Mouse (Mus musculus) cerebellum, adult 8-10 months (tissue): ENCODE measurements around the gene Fam84a.
A peak's percentile ranks its signal among the peaks of the same experiment; 100 is the strongest.

Experiments used
- DNase-seq: peaks from one replicate; pipeline ENCODE4 v3.0.0; 2022

Gene Fam84a

DNA sequence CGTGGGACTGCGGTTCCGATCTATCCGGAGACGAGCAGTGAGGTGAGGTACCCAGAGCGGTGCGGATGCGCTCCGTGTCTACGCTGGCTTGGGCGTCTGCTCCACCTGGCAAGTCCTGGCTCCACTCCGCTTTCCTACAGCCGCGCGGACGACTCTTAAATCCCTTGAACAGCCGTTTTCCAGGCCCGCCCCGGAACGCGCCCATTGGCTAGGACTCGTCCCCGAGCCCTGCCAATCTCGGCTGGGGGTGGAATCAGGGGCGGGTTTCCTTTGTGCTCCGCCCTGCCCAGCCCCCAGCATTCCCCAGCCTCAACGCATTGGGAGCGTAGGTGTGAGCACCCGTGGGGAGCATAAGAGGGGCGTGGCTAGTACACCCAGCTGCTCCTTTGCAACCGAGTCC lies at the start of gene Fam84a:
Fam84a (minus strand) TSS at position 134 of the 400 bp plus-strand sequence.
- peak; percentile 72 for DNase-seq

- no peak for DNase-seq
Measured at GRCm38 (mm10) chr12:14195479-14195878, 43.6 kb upstream of the Fam84a start.

DNA sequence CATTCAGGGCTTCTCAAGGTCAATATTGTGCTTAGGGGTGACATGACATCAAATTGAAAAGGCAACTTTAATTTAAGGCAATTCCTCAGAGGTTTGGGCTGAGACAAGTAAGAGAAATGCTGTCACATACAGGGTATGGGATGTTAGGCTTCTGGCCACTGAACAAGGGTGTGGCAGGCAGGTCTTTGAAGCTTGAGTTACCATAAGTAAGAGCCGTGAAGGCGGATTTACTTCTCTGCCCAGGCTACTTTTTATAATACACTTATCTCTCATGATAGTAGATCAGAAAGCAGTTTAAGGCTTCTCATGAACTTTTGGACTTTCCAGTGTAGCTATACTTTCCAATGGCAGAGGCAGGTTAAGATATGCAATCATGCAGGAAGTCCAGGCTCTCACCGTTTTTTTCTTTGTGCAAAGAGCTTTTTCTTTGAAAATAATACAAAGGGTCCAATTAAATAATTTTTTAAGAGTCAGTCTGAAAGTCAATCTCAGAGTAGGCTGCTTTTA lies 34.9 kb upstream of the Fam84a start:
- no peak for DNase-seq

GRCm38 (mm10) chr12:14165713-14166112 lies 13.9 kb upstream of the Fam84a start:
- no peak for DNase-seq

DNA sequence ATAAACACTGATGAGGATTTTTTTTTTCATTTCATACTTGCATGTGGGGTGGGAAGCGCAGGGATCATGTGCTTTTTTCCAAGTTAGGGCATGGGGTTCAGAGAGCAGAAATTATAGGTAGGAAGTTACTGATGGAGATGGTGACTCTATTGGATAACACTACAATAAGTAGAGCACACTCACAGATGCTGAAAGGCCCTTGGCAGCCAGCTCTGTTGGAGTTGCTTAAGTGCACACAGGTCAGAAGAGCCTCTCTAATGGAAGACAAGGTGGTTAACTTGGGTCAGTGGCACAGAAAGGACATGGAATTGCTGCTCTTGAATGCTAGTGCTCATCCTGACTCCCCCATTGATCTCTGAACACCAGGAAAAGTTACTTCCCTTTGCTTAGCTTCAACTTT lies 13.1 kb upstream of the Fam84a start:
- no peak for DNase-seq

DNA sequence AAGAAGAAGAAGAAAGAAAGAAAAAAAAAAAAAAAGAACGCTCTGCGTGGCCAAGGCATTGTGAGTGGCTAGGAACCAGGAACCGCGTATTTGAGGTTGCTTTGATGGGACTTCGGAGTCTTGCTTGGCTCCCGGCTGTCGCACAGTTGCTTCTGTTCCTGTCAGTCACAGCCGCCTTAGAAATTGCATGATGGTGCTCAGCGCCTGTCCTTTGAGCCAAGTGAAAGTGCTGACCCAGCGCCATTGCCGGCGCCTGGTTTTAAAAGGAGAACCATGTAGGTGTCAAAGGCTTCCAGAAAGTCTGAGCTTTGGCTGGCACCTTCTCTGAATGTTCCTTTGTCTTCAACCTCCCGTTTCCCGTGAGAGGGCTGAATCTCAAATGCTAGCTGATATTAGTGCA lies 572 bp upstream of the Fam84a start:
- peak; percentile 14 for DNase-seq

DNA sequence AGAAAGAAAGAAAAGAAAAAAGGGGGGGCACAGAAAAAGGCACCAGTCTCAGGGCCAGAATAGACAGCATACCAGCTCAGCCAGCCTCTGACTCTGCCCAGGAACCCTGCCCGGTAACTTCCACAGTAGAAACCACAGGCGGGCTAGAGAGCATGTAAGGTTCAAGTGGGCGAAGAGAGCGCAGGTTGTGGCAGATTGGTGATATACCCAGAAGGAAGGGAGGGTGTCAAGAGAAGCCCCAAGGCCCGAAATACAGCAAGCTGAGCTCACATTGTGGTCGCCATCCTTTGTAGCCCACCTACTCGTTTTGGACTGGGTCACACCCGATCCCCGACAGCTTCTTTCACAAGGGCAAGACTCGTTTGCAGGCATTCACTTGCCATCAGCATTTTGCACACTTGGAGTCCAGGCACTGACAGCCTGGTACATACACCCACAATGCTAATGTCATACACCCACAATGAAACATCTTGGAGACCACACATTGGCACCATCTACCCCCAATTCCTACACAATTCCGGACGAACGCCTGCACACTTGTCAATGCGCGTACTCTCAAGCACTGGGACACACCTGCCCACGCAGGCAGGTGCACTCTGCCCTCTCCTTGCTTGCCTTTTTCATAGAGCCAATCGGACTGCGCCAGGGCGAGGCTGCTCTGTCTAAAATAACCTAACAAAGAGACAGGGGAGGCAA lies 770 bp downstream of the Fam84a start:
- DNase-seq = peak; percentile 12

GRCm38 (mm10) chr12:14150568-14150909 lies 1.3 kb downstream of the Fam84a start:
- peak; percentile 5 for DNase-seq

DNA sequence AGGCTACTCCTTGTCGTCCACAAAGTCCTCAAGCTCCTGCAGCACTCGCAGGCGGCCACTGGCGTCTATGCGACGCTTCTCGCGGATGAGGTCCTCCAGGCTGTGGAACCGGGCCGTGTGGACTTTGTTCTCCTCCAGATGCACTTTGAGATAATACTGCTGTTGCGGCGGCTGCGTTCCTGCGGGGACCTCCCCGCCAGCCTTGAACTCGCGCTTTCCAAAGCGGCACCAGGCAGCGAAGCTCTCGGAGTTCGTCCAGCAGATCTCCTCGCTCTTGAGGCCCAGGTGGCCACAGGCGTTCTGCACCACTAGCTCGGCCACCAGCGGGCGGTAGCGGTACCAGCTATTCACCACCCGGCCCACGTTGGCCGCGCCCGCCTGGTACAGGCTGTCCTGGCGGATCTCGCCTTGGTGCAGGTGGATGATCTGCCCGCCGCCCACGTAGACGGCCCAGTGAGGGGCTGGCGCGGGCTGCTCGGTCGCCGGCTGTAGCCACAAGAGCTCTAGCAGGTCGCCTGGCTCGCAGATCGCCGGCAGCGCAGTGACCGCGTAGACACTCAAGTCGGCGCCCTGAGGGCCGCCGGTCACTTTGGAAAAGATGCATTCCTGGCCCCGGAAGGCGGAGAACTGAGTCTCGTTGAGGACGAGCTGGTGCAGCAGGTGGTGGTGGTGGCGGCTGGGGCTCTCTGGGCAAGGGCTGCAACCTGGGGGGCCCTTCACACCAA lies 1.8 kb downstream of the Fam84a start:
- DNase-seq = peak; percentile 51

DNA sequence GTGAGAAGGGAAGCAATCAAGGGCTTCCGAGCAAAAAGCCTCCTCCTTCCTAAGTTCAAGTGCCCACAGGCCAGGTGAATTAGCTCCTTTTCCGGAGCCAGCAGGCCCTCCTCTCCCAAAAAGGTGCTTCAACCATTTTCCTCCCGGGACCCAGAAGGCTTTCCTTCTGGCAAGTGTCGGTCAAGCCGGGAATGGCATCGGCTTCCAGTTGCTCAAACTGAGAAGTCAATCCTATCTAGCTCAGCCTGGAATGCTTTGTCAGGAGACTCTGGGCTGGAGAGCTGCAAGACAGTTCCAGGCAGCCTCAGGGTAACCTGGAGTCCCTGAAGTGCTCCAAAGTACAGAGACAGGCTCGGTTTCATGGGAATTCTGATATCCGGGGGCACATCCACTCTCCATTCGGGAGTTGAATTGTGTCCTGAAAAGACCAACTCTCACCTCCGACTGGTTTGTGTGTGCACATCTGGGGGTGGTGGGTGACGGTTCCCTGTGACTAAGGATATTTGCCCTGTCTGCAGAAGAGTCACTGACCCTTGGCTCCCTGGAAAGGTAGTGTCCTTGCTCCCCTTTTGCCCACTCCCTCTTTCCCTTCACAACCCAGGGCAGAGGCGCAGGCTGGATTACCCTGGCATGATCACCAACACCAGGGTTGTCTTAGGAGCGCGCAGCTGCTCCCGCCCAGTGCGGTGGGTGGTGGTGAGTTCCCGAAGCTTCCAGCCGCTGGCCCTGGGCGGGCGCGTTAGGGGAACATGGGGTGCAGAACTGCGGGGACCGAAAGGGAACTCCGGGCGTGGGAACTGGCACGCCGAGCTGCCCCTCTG lies 2.6 kb downstream of the Fam84a start:
- no peak for DNase-seq

DNA sequence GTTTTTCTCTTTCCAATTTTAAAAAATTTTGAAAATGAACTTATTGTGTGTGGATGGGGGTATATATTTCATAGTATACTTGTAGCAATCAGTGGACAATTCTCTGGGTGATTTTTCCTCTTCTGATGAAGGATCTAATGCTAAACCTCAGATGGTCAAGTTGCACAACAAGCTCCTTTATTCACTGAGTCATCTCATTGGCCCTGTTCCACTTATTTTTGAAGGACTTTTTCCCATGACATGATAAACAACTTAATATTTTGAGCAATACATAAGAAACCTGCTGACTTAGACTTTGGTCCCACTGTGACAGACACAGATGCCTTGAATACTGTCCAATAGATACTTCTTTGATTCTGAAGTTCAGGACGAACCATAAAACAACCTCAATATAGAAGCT lies 14.8 kb downstream of the Fam84a start:
- DNase-seq = no peak

DNA sequence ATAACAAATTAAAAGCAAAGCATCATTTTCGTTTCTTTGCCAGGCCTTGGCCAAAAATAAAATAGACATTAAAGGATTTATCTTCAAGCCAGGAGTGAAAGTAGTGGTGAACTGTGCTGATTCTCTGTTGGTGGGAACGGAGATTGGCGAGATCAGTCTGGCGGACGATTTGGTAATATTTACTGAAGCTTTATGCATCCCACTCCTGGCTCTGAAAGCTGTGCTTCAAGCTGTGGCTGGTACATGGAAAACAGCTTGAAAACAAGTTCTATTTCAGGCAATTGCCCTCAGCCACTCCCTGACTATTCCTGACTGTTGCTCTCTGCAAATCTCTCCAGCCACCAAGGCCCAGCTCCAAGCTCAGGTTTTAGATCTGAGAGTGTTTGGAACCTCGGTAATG lies 37.1 kb downstream of the Fam84a start:
- no peak for DNase-seq

- no peak for DNase-seq
Measured at GRCm38 (mm10) chr12:14096944-14097343, 54.9 kb downstream of the Fam84a start.
